Mouse (Mus musculus): ENCODE results near the gene Ipp.

- TF ChIP-seq POLR2A (IDR thresholded peaks at IDR 0.05; ENCODE audit: borderline replicate concordance, insufficient read depth, low read length) (no peak), CTCF (IDR thresholded peaks at IDR 0.05; ENCODE audit: borderline replicate concordance, insufficient read depth, low read depth, low read length) (no peak)
These were observed 23.9 kb upstream of the Ipp start for GRCm38 (mm10) chr4:116483476-116483875.

Measured in cerebellum, adult 2 months (tissue).